Mouse (Mus musculus): ENCODE measurements around the gene Olfr1221.

- no peak for TF ChIP-seq EP300 (optimal IDR thresholded peaks at IDR 0.05)
- TF ChIP-seq CTCF (IDR thresholded peaks at IDR 0.05; ENCODE audit: low read depth): no peak
Measured at GRCm38 (mm10) chr2:89083413-89083812, 33.7 kb downstream of the Olfr1221 start, which contains the start of gene Olfr1219.
